Mouse (Mus musculus): ENCODE data around the gene Ergic3. TPM values are rescaled to one million over a fixed set of nuclear protein-coding genes. Genes with fewer than 3 reads are reported as not detected.

The Ergic3 gene
- polyA plus RNA-seq, 1 experiment from 2014 or later: 138 TPM

DNA sequence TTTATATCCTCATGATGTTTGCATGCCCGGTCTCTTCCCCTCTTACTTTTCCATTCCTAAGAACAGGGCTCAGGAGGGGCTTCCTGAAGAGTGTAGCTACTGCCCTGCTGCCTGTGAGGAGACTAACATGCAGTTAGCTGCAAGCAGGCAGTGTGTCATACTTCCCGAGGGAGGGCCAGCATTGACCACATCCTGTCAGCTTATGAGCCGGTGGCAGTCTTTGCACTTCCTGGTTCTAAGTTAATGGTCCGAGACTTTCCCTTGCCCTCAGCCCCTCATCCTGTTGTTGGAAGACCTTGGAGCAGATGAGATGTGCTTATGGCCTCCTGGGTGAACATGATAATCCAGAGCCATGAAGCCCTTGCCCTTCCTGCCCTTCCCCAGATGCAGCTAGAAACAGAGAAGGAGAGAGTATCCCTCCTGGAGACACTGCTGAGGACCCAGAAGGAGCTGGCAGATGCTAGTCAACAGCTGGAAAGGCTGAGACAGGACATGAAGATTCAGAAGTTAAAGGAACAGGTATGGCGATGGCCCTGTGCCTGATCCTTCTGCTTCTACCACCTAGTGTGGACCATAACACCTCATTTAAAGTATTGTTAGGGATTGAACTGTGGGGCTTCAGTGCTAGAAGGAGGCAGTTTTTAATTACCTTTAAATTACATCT lies 28.4 kb upstream of the Ergic3 start:
- Histone ChIP-seq H3K9ac (ENCODE audit: low read length) (no peak overlapping the region), H3K4me3 (ENCODE audit: low read depth, low read length) (no peak overlapping the region), H3K27ac (replicated peaks) (no peak overlapping the region; the same call in 1 of the 2 replicates), H3K4me2 (replicated peaks; ENCODE audit: low read depth) (no peak overlapping the region), H3K4me1 (replicated peaks; ENCODE audit: control insufficient read depth, insufficient read depth) (no peaks in the 10 kb centered on the region), H3K9me3 (ENCODE audit: control insufficient read depth, low read length) (no peaks in the 10 kb centered on the region), H3K27me3 (ENCODE audit: control insufficient read depth, insufficient read depth, low read length) (no peaks in the 10 kb centered on the region), H3K36me3 (ENCODE audit: control insufficient read depth, insufficient read depth, low read length) (peaks cover 30% of the 10 kb centered on the region)
- ATAC-seq (ENCODE audit: low FRiP score, low TSS enrichment): no peak
- TF ChIP-seq EP300 (optimal IDR thresholded peaks at IDR 0.05): no peak
- TF ChIP-seq CTCF (IDR thresholded peaks at IDR 0.05; ENCODE audit: low read depth): no peak
- DNase-seq (ENCODE audit: low spot score): no peak
- WGBS: 81% methylated on average over 5 of the region's 5 CpGs

DNA sequence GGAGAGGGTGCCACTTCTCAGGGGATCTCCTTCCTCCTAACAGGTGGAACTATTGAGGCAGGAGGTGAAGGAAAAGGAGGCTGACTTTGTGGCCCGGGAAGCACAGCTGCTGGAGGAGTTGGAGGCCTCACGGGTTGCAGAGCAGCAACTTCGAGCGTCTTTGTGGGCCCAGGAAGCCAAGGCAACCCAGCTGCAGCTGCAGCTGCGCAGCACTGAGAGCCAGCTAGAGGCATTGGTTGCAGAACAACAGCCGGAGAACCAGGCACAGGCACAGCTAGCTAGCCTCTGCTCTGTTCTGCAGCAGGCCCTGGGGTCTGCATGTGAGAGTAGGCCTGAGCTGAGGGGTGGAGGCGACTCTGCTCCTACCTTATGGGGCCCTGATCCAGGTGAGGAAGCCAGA lies 22.1 kb upstream of the Ergic3 start:
- DNase-seq (ENCODE audit: low spot score) (no peak), ATAC-seq (ENCODE audit: low FRiP score, low TSS enrichment) (no peak)
- Histone ChIP-seq H3K27ac (replicated peaks) (no peak overlapping the region), H3K4me2 (replicated peaks; ENCODE audit: low read depth) (no peak overlapping the region), H3K9ac (ENCODE audit: low read length) (no peak overlapping the region), H3K4me1 (replicated peaks; ENCODE audit: control insufficient read depth, insufficient read depth) (no peaks in the 10 kb centered on the region), H3K9me3 (ENCODE audit: control insufficient read depth, low read length) (no peaks in the 10 kb centered on the region), H3K27me3 (ENCODE audit: control insufficient read depth, insufficient read depth, low read length) (no peaks in the 10 kb centered on the region), H3K4me3 (ENCODE audit: low read depth, low read length) (no peak overlapping the region), H3K36me3 (ENCODE audit: control insufficient read depth, insufficient read depth, low read length) (peaks cover 32% of the 10 kb centered on the region)
- 90% methylated on average over 7 of the region's 7 CpGs for whole genome bisulfite sequencing
- no peak for TF ChIP-seq CTCF (IDR thresholded peaks at IDR 0.05; ENCODE audit: low read depth)
- no peak for TF ChIP-seq EP300 (optimal IDR thresholded peaks at IDR 0.05)

DNA sequence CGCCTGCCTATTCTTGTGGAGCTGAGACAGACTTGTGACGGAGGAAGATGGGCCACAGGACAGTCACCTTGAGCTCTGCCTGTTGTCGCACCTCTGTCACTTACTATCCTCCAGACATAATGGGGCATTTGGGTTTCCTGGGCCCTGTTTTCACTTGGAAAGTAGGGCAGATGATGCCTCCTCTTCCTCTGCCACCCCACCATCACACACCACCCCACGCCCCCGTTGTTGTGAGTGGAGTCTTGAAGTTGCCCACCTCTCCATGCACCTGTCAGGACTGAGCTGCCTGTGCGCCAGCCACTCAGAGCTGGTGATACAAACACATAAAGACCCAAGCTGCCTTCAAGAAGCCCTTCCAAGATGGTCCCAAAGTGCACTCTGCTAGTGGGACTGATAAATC lies 20.7 kb upstream of the Ergic3 start:
- ATAC-seq (ENCODE audit: low FRiP score, low TSS enrichment) (no peak), DNase-seq (ENCODE audit: low spot score) (no peak)
- H3K27me3 ChIP-seq (ENCODE audit: control insufficient read depth, insufficient read depth, low read length): no peaks in the 10 kb centered on the region
- peaks cover 28% of the 10 kb centered on the region for H3K36me3 ChIP-seq (ENCODE audit: control insufficient read depth, insufficient read depth, low read length)
- no peak overlapping the region for H3K9ac ChIP-seq (ENCODE audit: low read length)
- no peak overlapping the region for H3K4me2 ChIP-seq (replicated peaks; ENCODE audit: low read depth)
- 92% methylated on average over 6 of the region's 6 CpGs for whole genome bisulfite sequencing
- H3K4me1 ChIP-seq (replicated peaks; ENCODE audit: control insufficient read depth, insufficient read depth): no peaks in the 10 kb centered on the region
- no peak overlapping the region for H3K27ac ChIP-seq (replicated peaks)
- no peaks in the 10 kb centered on the region for H3K9me3 ChIP-seq (ENCODE audit: control insufficient read depth, low read length)
- TF ChIP-seq CTCF (IDR thresholded peaks at IDR 0.05; ENCODE audit: low read depth) (no peak), EP300 (optimal IDR thresholded peaks at IDR 0.05) (no peak)
- H3K4me3 ChIP-seq (ENCODE audit: low read depth, low read length): no peak overlapping the region

DNA sequence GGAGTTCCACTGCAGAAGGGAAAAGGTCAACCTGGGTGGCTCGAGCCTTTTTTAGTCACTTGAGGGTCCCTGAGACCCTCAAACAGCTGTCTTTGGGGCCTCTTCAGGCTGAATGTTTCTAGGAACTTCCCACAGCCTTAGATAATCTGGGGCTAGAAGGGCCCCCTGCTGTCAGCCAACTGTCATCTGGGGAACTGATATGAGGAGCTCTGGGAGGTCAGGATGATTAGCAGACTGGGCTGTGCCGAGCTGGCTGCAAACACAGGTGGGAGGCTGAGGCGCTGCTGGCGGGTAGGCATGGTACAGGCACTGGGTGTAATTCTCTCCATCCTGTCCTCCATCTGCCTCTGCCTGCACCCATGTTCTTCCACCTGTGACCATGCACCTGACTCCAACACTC lies 18.8 kb upstream of the Ergic3 start:
- Histone ChIP-seq H3K4me2 (replicated peaks; ENCODE audit: low read depth) (no peak overlapping the region), H3K27ac (replicated peaks) (no peak overlapping the region), H3K27me3 (ENCODE audit: control insufficient read depth, insufficient read depth, low read length) (no peaks in the 10 kb centered on the region), H3K9ac (ENCODE audit: low read length) (no peak overlapping the region), H3K4me3 (ENCODE audit: low read depth, low read length) (no peak overlapping the region), H3K9me3 (ENCODE audit: control insufficient read depth, low read length) (no peaks in the 10 kb centered on the region), H3K36me3 (ENCODE audit: control insufficient read depth, insufficient read depth, low read length) (peaks cover 28% of the 10 kb centered on the region), H3K4me1 (replicated peaks; ENCODE audit: control insufficient read depth, insufficient read depth) (no peaks in the 10 kb centered on the region)
- DNase-seq (ENCODE audit: low spot score) (no peak), ATAC-seq (ENCODE audit: low FRiP score, low TSS enrichment) (no peak)
- no peak for TF ChIP-seq CTCF (IDR thresholded peaks at IDR 0.05; ENCODE audit: low read depth)
- no peak for TF ChIP-seq EP300 (optimal IDR thresholded peaks at IDR 0.05)
- 61% methylated on average over 4 of the region's 4 CpGs for WGBS

DNA sequence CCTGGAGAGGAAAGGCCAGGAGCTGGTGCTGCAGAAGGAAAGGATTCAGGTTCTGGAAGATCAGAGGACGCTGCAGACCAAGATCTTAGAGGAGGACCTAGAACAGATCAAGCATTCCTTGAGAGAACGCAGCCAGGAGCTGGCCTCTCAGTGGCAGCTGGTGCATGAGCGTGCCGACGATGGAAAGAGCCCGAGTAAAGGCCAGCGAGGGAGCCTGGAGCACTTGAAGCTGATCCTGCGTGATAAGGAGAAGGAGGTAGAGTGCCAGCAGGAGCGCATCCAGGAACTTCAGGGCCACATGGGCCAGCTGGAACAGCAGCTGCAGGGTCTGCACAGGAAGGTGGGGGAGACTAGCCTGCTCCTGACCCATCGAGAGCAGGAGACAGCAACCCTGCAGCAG lies 16.7 kb upstream of the Ergic3 start:
- WGBS: 90% methylated on average over 10 of the region's 10 CpGs
- H3K27ac ChIP-seq (replicated peaks): no peak overlapping the region
- TF ChIP-seq CTCF (IDR thresholded peaks at IDR 0.05; ENCODE audit: low read depth) (no peak), EP300 (optimal IDR thresholded peaks at IDR 0.05) (no peak)
- H3K9me3 ChIP-seq (ENCODE audit: control insufficient read depth, low read length): no peaks in the 10 kb centered on the region
- ATAC-seq (ENCODE audit: low FRiP score, low TSS enrichment) (no peak), DNase-seq (ENCODE audit: low spot score) (no peak)
- peaks cover 27% of the 10 kb centered on the region for H3K36me3 ChIP-seq (ENCODE audit: control insufficient read depth, insufficient read depth, low read length)
- H3K4me3 ChIP-seq (ENCODE audit: low read depth, low read length): no peak overlapping the region
- no peak overlapping the region for H3K4me2 ChIP-seq (replicated peaks; ENCODE audit: low read depth)
- H3K9ac ChIP-seq (ENCODE audit: low read length): no peak overlapping the region
- H3K4me1 ChIP-seq (replicated peaks; ENCODE audit: control insufficient read depth, insufficient read depth): no peaks in the 10 kb centered on the region
- no peaks in the 10 kb centered on the region for H3K27me3 ChIP-seq (ENCODE audit: control insufficient read depth, insufficient read depth, low read length)

DNA sequence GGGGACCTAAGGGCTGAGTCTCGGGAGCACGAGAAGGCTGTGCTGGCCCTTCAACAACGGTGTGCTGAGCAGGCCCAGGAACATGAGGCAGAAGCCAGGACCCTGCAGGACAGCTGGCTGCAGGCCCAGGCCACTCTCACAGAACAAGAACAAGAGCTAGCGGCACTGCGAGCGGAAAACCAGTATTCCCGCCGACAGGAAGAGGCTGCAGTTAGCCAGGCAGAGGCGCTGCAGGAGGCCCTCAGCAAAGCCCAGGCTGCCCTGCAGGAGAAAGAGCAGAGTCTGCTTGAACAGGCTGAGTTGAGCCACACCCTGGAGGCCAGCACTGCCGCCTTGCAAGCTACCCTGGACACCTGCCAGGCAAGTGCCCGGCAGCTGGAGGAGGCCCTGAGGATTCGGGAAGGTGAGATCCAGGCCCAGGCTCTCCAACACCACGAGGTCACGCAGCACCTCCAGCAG lies 16.0 kb upstream of the Ergic3 start:
- Histone ChIP-seq H3K36me3 (ENCODE audit: control insufficient read depth, insufficient read depth, low read length) (peaks cover 27% of the 10 kb centered on the region), H3K4me2 (replicated peaks; ENCODE audit: low read depth) (no peak overlapping the region), H3K4me1 (replicated peaks; ENCODE audit: control insufficient read depth, insufficient read depth) (no peaks in the 10 kb centered on the region), H3K27ac (replicated peaks) (peak overlapping the region; percentile 40), H3K9ac (ENCODE audit: low read length) (0 out of 2 replicates have a peak overlapping the region, but pooled peaks have one; percentile 8), H3K9me3 (ENCODE audit: control insufficient read depth, low read length) (no peaks in the 10 kb centered on the region), H3K4me3 (ENCODE audit: low read depth, low read length) (no peak overlapping the region), H3K27me3 (ENCODE audit: control insufficient read depth, insufficient read depth, low read length) (no peaks in the 10 kb centered on the region)
- DNase-seq (ENCODE audit: low spot score): peak; percentile 91
- WGBS: 62% methylated on average over 14 of the region's 14 CpGs
- TF ChIP-seq CTCF (IDR thresholded peaks at IDR 0.05; ENCODE audit: low read depth): peak; percentile 59
- TF ChIP-seq EP300 (optimal IDR thresholded peaks at IDR 0.05): no peak
- peak; percentile 82 for ATAC-seq (ENCODE audit: low FRiP score, low TSS enrichment)
